Mouse (Mus musculus) myocyte (in vitro differentiated cells): Measurements from ENCODE around the gene Mitf.

Experiments
- CEBPB ChIP-seq: IDR thresholded peaks from 2 replicates; pipeline ENCODE4 v1.6.1; 2011; ENCODE audit warnings: mild to moderate bottlenecking, moderate library complexity; ENCODE audit not compliant: poor library complexity, insufficient read depth, severe bottlenecking
- E2F4 ChIP-seq: IDR thresholded peaks from one replicate; pipeline ENCODE4 v1.6.1; 2011; ENCODE audit warnings: mild to moderate bottlenecking, control low read depth, moderate library complexity; ENCODE audit not compliant: insufficient read depth
- MAX ChIP-seq: IDR thresholded peaks from one replicate; pipeline ENCODE4 v1.6.1; 2011; ENCODE audit warnings: low read depth, mild to moderate bottlenecking, control low read depth
- MYOD1 ChIP-seq, 3 experiments: IDR thresholded peaks; one replicate each; pipeline ENCODE4 v1.6.1; 2011; ENCODE audit warnings: control low read depth in 2 of 3, low read depth in 2 of 3, mild to moderate bottlenecking in 2 of 3, moderate library complexity in 1 of 3; ENCODE audit not compliant: insufficient read length in 2 of 3, control insufficient read depth in 1 of 3
- MYOG ChIP-seq, 3 experiments: IDR thresholded peaks; one replicate each; pipeline ENCODE4 v1.6.1; 2011; ENCODE audit warnings: control low read depth in 2 of 3, low read depth in 2 of 3, mild to moderate bottlenecking in 2 of 3; ENCODE audit not compliant: insufficient read length in 2 of 3, control insufficient read depth in 1 of 3, insufficient read depth in 1 of 3
- POLR2A ChIP-seq: IDR thresholded peaks from one replicate; pipeline ENCODE4 v1.6.1; 2011; ENCODE audit warnings: low read depth, mild to moderate bottlenecking, control low read depth, moderate library complexity; ENCODE audit not compliant: insufficient read length
- POLR2AphosphoS2 ChIP-seq: IDR thresholded peaks from one replicate; pipeline ENCODE4 v1.6.1; 2011; ENCODE audit warnings: low read depth, control low read depth; ENCODE audit not compliant: insufficient read length
- REST ChIP-seq: IDR thresholded peaks from one replicate; pipeline ENCODE4 v1.6.1; 2011; ENCODE audit warnings: mild to moderate bottlenecking, control low read depth, moderate library complexity; ENCODE audit not compliant: insufficient read depth, insufficient read length
- SRF ChIP-seq: IDR thresholded peaks from one replicate; pipeline ENCODE4 v1.6.1; 2011; ENCODE audit warnings: low read depth; ENCODE audit not compliant: control insufficient read depth, insufficient read length
- TCF12 ChIP-seq: IDR thresholded peaks from one replicate; pipeline ENCODE4 v1.6.1; 2011; ENCODE audit warnings: mild to moderate bottlenecking, control low read depth; ENCODE audit not compliant: poor library complexity, insufficient read depth, severe bottlenecking
- TCF3 ChIP-seq: IDR thresholded peaks from one replicate; pipeline ENCODE4 v1.6.1; 2011; ENCODE audit warnings: low read depth, control low read depth; ENCODE audit not compliant: insufficient read length
- USF1 ChIP-seq: IDR thresholded peaks from one replicate; pipeline ENCODE4 v1.6.1; 2011; ENCODE audit warnings: low read depth, mild to moderate bottlenecking, control low read depth, moderate library complexity

DNA sequence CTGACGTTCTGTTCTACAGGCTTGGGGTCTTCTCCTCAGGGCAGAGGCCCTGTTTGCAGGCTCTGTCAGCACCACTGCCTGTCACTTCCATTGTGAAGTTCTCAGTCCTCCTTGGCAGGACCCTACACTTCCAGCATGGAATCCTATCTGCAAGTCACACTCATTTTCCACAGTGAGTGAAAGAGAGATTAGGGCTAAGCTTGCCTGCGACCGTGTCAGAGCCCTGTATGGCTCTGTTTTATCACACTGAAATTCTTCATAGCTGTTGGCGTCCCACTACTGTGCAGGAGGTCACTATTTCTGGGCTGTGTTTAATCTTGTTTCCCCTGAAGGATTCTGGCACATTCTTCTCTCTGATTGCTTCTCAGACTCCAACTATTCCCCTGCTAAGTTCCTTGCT lies 111.2 kb downstream of the Mitf start:
- no peak for TF ChIP-seq MAX
- no peak for TF ChIP-seq POLR2AphosphoS2
- TF ChIP-seq TCF3, result no peak
- no peak for TF ChIP-seq POLR2A
- TF ChIP-seq USF1, result no peak
- TF ChIP-seq CEBPB, result no peak
- no peak for TF ChIP-seq E2F4
- no peak for TF ChIP-seq REST
- no peak for TF ChIP-seq MYOG (IDR thresholded peaks at IDR 0.05; ENCODE audit: control insufficient read depth in 1 of 3, insufficient read depth in 1 of 3, insufficient read length in 2 of 3, low read depth in 2 of 3)
- TF ChIP-seq TCF12, result no peak
- TF ChIP-seq MYOD1 (IDR thresholded peaks at IDR 0.05; ENCODE audit: control insufficient read depth in 1 of 3, insufficient read length in 2 of 3, low read depth in 2 of 3), result no peak
- no peak for TF ChIP-seq SRF
